Mouse (Mus musculus): ENCODE data around the gene Tasp1. TPM values are rescaled to one million over a fixed set of nuclear protein-coding genes. Genes with fewer than 3 reads are reported as not detected.
"Not testable (repeated sequence)": the region's sequence is repeated elsewhere in the genome, so short reads cannot be mapped to it uniquely, and the experiment has no call there.

Gene Tasp1
- polyA plus RNA-seq, 1 experiment from 2014 or later: 16.0 TPM

- Histone ChIP-seq H3K4me1 (replicated peaks) (no peaks in the 10 kb centered on the region), H3K9me3 (no peaks in the 10 kb centered on the region), H3K27me3 (no peaks in the 10 kb centered on the region), H3K36me3 (no peaks in the 10 kb centered on the region), H3K4me2 (replicated peaks) (no peak overlapping the region), H3K4me3 (replicated peaks) (no peak overlapping the region), H3K27ac (no peak overlapping the region), H3K9ac (replicated peaks) (no peak overlapping the region)
- no peak for ATAC-seq
- 90% methylated on average over 11 of the region's 11 CpGs for whole genome bisulfite sequencing
These were observed 14.4 kb upstream of the Tasp1 start for GRCm38 (mm10) chr2:140080747-140081577.

GRCm38 (mm10) chr2:140079284-140079683 is 12.7 kb upstream of the Tasp1 start:
- not testable (repeated sequence) for H3K4me2 ChIP-seq (replicated peaks); H3K9me3 ChIP-seq; H3K4me3 ChIP-seq (replicated peaks); H3K27ac ChIP-seq; H3K36me3 ChIP-seq; H3K27me3 ChIP-seq; ATAC-seq; H3K9ac ChIP-seq (replicated peaks); H3K4me1 ChIP-seq (replicated peaks)

DNA sequence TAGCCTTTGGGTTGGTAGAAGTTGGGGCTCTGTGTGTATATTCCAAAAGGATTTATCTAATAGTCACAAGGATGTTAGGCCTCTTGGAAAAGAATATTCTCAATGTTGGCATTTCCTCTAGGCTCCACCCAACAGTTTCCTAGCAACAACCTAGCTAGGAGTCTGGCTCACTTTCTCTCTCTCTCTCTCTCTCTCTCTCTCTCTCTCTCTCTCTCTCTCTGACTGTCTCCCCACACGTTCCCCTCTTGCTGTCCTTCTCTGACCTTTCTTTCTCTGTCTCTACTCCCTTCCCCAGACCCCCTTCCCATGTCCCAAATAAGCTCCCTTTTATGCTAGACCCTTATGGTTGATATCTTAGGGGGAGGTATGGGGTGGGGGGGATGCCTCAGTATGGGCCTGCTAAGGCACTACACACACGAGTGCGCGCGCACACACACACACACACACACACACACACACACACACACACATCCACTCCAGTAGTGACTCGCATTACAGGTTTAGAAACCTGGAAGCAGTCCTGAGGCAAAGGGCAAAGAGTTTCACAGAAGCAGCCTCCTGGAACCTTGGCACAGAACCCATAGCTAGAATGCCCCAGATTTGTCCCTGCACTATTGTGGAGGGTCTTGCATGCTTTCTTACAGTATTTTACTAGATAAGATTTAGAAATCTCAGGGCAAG is 12.1 kb upstream of the Tasp1 start:
- no peaks in the 10 kb centered on the region for H3K36me3 ChIP-seq
- no peaks in the 10 kb centered on the region for H3K4me1 ChIP-seq (replicated peaks)
- no peak for ATAC-seq
- H3K9me3 ChIP-seq: no peaks in the 10 kb centered on the region
- no peak overlapping the region for H3K9ac ChIP-seq (replicated peaks)
- no peak overlapping the region for H3K27ac ChIP-seq
- WGBS: 46% methylated on average over 6 of the region's 6 CpGs
- no peak overlapping the region for H3K4me3 ChIP-seq (replicated peaks)
- no peaks in the 10 kb centered on the region for H3K27me3 ChIP-seq
- H3K4me2 ChIP-seq (replicated peaks): no peak overlapping the region

DNA sequence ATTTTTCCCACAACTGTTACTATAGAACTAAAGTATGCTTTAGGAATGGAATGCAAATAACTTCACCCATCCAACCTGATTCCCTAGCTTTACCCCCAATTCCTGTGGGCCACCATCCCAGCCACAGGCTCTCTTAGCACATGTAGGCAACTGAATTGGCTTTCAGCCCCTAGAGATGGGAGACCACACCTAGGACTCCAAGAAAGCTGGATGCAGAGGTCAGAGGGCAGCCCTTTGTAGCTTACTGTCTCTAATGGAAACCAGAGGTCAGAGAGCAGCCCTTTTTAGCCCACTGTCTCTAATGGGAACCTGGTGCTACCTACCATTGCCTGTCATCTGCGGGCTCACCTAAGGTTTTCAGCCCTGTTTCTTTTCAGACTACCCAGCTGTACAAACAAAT is 10.9 kb upstream of the Tasp1 start:
- Histone ChIP-seq H3K36me3 (no peaks in the 10 kb centered on the region), H3K9me3 (no peaks in the 10 kb centered on the region), H3K4me1 (replicated peaks) (no peaks in the 10 kb centered on the region), H3K27ac (no peak overlapping the region), H3K4me3 (replicated peaks) (no peak overlapping the region), H3K4me2 (replicated peaks) (no peak overlapping the region), H3K9ac (replicated peaks) (no peak overlapping the region), H3K27me3 (no peaks in the 10 kb centered on the region)
- no peak for ATAC-seq
- 17% methylated on average over 1 of the region's 1 CpGs for WGBS

GRCm38 (mm10) chr2:140075150-140075549 is 8.5 kb upstream of the Tasp1 start:
- 85% methylated on average over 3 of the region's 3 CpGs for WGBS
- H3K9me3 ChIP-seq: no peaks in the 10 kb centered on the region
- ATAC-seq: no peak
- H3K4me3 ChIP-seq (replicated peaks): no peak overlapping the region
- H3K4me1 ChIP-seq (replicated peaks): no peaks in the 10 kb centered on the region
- H3K36me3 ChIP-seq: no peaks in the 10 kb centered on the region
- no peaks in the 10 kb centered on the region for H3K27me3 ChIP-seq
- H3K27ac ChIP-seq: no peak overlapping the region
- H3K9ac ChIP-seq (replicated peaks): no peak overlapping the region
- H3K4me2 ChIP-seq (replicated peaks): no peak overlapping the region

- H3K4me2 ChIP-seq (replicated peaks): peak overlapping the region; percentile 83
- no peak overlapping the region; the same call in 1 of the 2 replicates for H3K9ac ChIP-seq (replicated peaks)
- H3K27me3 ChIP-seq: no peaks in the 10 kb centered on the region
- 64% methylated on average over 4 of the region's 4 CpGs for whole genome bisulfite sequencing
- no peak overlapping the region for H3K27ac ChIP-seq
- H3K4me1 ChIP-seq (replicated peaks): peaks cover 12% of the 10 kb centered on the region
- peak overlapping the region; percentile 89 for H3K4me3 ChIP-seq (replicated peaks)
- no peaks in the 10 kb centered on the region for H3K9me3 ChIP-seq
- no peak for ATAC-seq
- H3K36me3 ChIP-seq: no peaks in the 10 kb centered on the region
These were observed 911 bp upstream of the Tasp1 start for GRCm38 (mm10) chr2:140067516-140067915.

- Histone ChIP-seq H3K9me3 (no peaks in the 10 kb centered on the region), H3K9ac (replicated peaks) (peak overlapping the region; percentile 88), H3K4me2 (replicated peaks) (peak overlapping the region; percentile 83), H3K27me3 (no peaks in the 10 kb centered on the region), H3K36me3 (no peaks in the 10 kb centered on the region), H3K4me1 (replicated peaks) (peaks cover 12% of the 10 kb centered on the region), H3K27ac (0 out of 2 replicates have a peak overlapping the region, but pooled peaks have one; percentile 89), H3K4me3 (replicated peaks) (peak overlapping the region; percentile 89)
- ATAC-seq: no peak
- WGBS: 81% methylated on average over 8 of the region's 8 CpGs
These were observed 929 bp downstream of the Tasp1 start for GRCm38 (mm10) chr2:140065676-140066075.

- peaks cover 6% of the 10 kb centered on the region for H3K36me3 ChIP-seq
- no peaks in the 10 kb centered on the region for H3K27me3 ChIP-seq
- no peak overlapping the region for H3K27ac ChIP-seq
- no peaks in the 10 kb centered on the region for H3K9me3 ChIP-seq
- ATAC-seq: no peak
- H3K4me1 ChIP-seq (replicated peaks): 0 out of 2 replicates have a peak, but pooled peaks cover 5% of the 10 kb centered on the region
- no peak overlapping the region for H3K4me3 ChIP-seq (replicated peaks)
- no peak overlapping the region for H3K9ac ChIP-seq (replicated peaks)
- no peak overlapping the region for H3K4me2 ChIP-seq (replicated peaks)
- WGBS: 92% methylated on average over 3 of the region's 3 CpGs
These were observed 5.1 kb downstream of the Tasp1 start for GRCm38 (mm10) chr2:140061481-140061880.

GRCm38 (mm10) chr2:140060092-140060867 is 6.3 kb downstream of the Tasp1 start:
- 91% methylated on average over 4 of the region's 4 CpGs for whole genome bisulfite sequencing
- no peak overlapping the region for H3K9ac ChIP-seq (replicated peaks)
- no peaks in the 10 kb centered on the region for H3K4me1 ChIP-seq (replicated peaks)

DNA sequence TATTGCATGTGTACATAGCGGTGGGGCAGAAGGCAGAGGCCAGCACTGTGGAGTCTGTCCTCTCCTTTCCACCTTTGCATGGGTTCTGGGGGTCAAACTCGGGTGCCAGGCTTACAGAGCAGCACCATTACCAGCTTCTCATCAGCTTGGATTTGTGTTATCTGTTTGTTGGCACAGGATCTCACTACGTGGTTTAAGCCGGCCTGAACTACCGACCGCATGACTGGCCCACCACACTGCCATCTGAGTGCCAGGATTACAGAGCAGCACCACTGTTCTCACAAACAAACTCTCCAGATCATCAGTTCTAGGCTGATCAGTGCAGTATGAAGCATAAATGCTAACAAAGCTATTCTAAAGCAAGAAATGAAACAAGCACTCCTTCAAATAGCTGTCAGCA is 8.5 kb downstream of the Tasp1 start:
- Histone ChIP-seq H3K4me2 (replicated peaks) (no peak overlapping the region), H3K36me3 (peaks cover 25% of the 10 kb centered on the region), H3K27ac (no peak overlapping the region), H3K27me3 (no peaks in the 10 kb centered on the region), H3K4me3 (replicated peaks) (no peak overlapping the region), H3K4me1 (replicated peaks) (no peaks in the 10 kb centered on the region), H3K9me3 (no peaks in the 10 kb centered on the region), H3K9ac (replicated peaks) (no peak overlapping the region)
- 92% methylated on average over 6 of the region's 6 CpGs for WGBS
- ATAC-seq: no peak

More at GRCm38 (mm10) chr2:140060092-140060867, 6.3 kb downstream of the Tasp1 start:
- ATAC-seq: no peak
- no peak overlapping the region for H3K4me3 ChIP-seq (replicated peaks)
- no peaks in the 10 kb centered on the region for H3K27me3 ChIP-seq
- no peak overlapping the region for H3K27ac ChIP-seq
- H3K4me2 ChIP-seq (replicated peaks): no peak overlapping the region
- no peaks in the 10 kb centered on the region for H3K9me3 ChIP-seq
- peaks cover 15% of the 10 kb centered on the region for H3K36me3 ChIP-seq

DNA sequence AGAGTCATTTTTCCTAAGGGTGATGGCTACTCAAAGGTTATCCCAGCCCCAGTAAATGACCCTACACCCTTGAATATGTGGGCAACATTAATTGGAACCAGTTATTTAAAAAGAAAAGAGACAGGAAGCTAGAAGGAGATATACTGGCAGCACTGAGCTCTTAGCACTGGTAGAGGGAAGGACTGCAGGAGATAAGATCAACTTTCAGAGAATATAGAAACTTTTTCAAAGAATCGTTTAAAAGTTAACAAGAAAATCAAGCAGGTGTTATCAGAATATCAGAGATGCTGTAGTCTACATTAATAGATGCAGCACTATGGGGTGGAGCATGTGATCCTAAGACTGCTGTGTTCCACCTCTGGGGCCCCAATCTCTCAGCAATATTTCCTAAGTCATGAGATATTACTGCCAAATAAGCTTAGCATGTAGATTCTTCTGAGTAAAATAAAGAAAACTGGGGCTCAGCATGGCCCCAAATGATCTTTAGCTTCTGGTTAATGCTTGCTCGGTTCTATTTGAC is 14.9 kb downstream of the Tasp1 start:
- ATAC-seq: no peak
- Histone ChIP-seq H3K36me3 (peaks cover 73% of the 10 kb centered on the region), H3K9me3 (no peaks in the 10 kb centered on the region), H3K27ac (no peak overlapping the region), H3K9ac (replicated peaks) (no peak overlapping the region), H3K4me1 (replicated peaks) (no peaks in the 10 kb centered on the region), H3K4me3 (replicated peaks) (no peak overlapping the region), H3K4me2 (replicated peaks) (no peak overlapping the region), H3K27me3 (no peaks in the 10 kb centered on the region)
- WGBS: 88% methylated on average over 2 of the region's 2 CpGs

All from midbrain, embryonic 13.5 days (tissue).